Mouse (Mus musculus) spleen, postnatal 10 days (tissue): ENCODE results near the gene Shisa7.
A peak's percentile ranks its signal among the peaks of the same experiment; 100 is the strongest.
"Not testable (repeated sequence)": the region's sequence is repeated elsewhere in the genome, so short reads cannot be mapped to it uniquely, and the experiment has no call there.

Source experiments
- DNase-seq, 2 experiments: peaks; one replicate each; pipeline ENCODE4 v3.0.0; 2021 to 2022; ENCODE audit warnings: low spot score in 2 of 2

Gene Shisa7

GRCm38 (mm10) chr7:4844245-4844916 lies at the start of gene Shisa7:
Shisa7 (minus strand) TSS chr7:4844696.
- DNase-seq: no peak

DNA sequence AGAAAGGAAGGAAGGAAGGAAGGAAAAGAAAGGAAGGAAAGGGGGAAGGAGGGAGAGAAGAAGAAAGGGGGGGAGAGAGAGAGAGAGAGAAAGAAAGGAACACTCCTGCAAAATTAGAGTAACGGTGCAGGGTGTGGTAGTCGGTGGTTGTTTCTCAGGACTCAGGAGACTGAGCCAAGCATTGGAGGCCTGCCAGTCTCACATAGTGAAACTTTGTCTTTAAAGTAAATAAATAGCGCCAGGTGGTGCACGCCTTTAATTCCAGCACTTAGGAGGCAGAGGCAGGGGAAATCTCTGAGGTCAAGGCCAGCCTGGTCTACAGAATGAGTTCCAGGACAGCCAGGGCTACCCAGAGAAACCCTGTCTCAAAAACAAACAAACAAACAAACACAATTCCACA lies 42.2 kb upstream of the Shisa7 start:
- no peak for DNase-seq

DNA sequence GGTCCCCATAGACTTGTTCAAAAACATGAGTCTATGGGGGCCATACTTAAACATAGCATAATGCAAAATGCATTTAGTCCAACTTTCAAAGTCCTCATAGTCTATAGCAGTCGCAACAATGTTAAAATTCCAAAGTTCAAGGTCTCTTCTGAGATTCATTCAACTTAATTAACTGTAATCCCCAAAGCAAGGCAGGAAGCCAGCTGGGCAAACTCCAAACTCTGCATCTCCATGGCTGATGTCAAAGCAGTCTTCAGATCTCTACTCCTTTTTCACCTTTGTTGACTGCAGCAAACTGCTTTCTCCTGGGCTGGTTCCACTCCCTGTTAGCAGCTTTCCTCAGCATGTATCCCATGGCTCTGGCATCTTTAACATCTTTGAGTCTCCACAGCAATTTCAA lies 34.5 kb upstream of the Shisa7 start:
- DNase-seq: not testable (repeated sequence)

- peak; percentile 19 to 62 for DNase-seq
Observed at GRCm38 (mm10) chr7:4878186-4878585, 33.7 kb upstream of the Shisa7 start.

- peak in 1 of 2 experiments; percentile 14 for DNase-seq
Observed at GRCm38 (mm10) chr7:4877226-4877625, 32.7 kb upstream of the Shisa7 start.

- peak; percentile 58 to 85 for DNase-seq
Observed at GRCm38 (mm10) chr7:4876753-4877221, 32.3 kb upstream of the Shisa7 start, which contains the start of gene Isoc2a. Isoc2a (plus strand) TSS chr7:4877153.

- no peak for DNase-seq
Observed at GRCm38 (mm10) chr7:4870133-4870532, 25.6 kb upstream of the Shisa7 start, which contains the start of gene Isoc2b. Isoc2b (minus strand) TSS chr7:4870258.

- DNase-seq: no peak
Observed at GRCm38 (mm10) chr7:4866631-4867180, 22.2 kb upstream of the Shisa7 start.

DNA sequence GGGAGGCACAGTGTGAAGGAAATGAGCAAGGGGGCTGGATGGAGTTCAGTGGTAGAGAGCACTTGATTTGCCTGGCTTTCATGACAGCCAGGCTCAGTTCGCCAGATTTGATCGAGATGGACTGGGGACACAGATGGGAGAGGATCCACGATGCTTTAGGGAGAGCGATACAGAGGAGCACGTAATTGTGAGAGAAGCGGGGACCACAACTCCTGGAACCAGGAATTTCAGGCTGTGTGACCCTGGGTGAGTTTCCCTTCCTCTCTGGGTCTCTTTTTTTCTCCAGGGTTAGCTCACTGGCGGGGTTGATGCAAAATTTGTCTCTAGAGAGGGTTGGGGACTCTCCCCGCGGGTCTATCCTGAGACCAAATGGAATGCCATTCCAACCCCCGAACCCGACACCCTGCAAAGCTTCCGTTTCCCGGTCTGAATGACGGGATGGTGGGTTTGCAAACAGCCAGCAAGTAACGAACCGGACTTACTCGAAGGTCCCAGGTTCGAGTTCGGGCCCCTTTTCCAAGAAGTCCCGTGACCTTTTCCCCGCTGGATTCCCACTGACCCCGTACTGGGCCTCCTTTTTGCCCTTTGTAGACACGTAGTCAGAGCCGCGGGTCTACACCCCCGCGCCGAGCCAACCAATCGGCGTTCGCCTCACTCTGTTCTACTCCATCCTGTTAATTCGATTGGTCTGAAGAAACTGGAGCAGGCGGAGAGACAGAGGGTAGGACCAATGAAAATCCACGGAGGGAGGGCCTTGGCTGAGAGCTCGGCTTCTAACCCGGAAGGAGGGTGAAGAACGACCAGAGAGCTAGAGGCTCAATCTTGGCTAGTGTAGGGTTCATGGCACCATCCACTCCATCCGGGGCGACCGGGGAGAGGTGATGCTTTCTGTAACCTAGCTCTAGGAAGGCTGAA lies 21.3 kb upstream of the Shisa7 start:
- DNase-seq: peak; percentile 92 to 96

DNA sequence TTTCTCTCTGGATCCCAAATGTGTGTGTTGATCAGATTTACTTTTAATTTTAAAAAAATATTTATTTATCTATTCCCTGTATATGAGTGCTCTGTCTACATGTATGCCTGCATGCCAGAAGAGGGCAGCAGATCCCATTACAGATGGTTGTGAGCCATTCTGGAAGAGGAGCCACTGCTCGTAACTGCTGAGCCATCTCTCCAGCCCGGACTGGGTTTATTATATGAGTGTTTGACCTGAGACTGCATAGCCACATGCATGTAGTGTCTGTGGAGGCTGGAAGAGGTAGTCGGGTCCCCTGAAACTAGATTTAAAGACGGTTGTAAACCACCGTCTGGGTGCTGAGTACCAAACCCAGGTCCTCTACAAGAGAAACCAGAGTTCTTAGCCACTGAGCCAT lies 20.6 kb upstream of the Shisa7 start:
- peak; percentile 22 to 68 for DNase-seq

DNA sequence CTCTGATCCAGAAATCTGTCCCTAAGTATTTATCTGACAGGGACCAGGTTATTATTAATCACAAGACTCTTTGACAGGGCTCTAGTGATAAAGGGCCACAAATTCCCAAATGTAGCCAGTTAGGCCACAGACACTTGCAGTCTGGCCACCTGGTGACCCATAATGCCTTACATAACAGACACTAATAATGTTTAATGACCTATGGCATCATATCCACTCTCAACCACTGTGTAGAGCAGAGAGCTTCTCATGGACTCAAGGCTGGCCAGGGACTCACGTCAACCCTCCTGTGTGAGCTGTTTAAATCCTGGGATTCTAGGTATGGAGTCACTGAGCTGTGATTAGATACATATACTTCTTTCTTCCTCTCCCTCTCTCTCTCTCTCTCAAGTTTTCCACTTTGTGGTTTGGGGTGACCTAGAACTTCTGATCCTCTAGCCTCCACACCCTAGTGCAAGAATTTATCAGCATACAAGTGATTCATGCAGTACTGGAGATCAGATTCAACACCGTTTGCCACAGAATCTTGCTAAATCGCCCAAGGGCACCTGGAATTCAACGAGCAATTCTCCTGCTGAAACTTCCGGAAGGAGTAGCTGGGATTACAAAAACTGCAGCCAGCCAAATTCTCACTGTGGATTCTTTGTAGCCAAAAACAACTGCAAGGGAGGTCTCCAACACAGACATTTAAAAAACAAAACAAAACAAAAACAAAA lies 19.8 kb upstream of the Shisa7 start:
- DNase-seq: no peak

DNA sequence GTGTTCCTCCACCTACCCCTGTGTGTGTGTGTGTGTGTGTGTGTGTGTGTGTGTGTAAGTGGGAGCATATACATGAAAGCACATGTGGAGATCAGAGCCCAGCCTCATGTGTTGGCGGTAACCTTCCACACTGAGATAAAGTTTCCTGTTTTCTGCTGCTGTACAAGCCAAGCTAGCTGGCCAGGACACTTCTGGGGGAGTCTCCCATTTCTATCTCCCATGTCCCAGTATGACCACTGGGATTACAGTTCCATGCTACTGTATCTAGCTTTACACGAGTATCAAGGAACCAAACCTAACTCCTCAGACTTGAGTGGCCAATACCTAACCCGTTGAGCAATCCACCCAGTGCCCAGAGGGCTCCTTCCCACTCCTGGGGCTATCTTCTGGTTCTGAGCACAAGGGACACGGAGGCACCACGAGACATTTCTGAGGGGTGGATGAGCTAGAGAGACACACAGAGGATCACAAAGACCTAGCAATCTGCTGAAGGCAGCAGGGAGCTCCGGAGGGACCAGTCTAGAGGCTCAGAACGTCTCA lies 19.1 kb upstream of the Shisa7 start:
- DNase-seq: no peak

DNA sequence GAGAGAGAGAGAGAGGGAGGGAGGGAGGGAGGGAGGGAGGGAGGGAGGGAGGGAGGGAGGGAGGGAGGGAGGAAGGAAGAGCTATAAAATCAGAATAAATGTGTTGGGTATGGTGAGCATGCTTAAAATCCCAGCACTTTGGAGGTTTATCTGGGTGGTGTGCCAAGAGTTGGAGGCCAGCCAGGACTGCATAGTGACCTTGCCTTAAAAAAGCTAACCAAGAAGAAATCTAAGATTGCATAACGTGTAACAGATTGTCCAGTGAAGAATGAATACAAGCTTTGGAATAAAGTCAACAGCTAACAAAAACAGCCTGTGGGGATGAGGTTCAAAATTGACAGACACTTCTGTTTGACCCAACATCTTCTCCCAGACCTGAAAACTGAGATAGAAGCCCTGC lies 18.5 kb upstream of the Shisa7 start:
- no peak for DNase-seq

GRCm38 (mm10) chr7:4860926-4861325 lies 16.4 kb upstream of the Shisa7 start:
- not testable (repeated sequence) for DNase-seq

GRCm38 (mm10) chr7:4859418-4859978 lies 15.0 kb upstream of the Shisa7 start:
- DNase-seq: no peak

DNA sequence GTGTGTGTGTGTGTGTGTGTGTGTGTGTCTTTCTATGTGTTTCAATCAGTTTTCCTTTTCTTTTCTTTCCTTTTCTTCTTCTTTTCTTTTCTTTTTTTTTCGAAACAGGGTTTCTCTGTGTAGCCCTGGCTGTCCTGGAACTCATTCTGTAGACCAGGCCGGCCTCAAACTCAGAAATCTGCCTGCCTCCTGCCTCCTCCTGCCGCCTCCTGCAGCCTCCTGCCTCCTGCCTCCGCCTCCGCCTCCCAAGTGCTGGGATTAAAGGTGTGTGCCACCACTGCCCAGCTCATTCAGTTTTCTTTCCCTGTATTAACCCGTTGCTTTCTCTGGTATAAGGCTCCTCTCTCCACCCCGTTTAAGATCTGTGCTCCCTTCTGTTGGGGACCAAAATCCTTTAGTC lies 12.8 kb upstream of the Shisa7 start:
- peak in 1 of 2 experiments; percentile 51 for DNase-seq

DNA sequence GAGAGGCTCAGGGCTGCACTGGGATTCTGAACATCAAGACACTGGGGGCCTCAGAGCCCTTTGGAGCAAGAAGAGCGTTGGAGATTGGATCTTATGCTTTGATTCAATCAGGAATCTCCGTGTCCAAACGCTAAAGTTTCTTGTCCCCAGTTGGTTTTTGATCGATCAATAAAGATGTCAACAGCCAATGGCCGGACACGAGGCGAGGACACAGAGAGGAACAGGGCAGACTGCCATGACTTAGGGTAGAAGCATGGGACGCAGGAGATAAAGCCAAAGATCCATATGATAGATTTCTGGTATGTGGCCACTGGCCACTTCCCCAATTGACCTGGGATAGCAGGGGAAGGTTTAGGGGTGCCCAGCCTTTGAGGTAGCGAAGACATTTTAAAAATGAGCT lies 12.0 kb upstream of the Shisa7 start:
- DNase-seq: no peak

DNA sequence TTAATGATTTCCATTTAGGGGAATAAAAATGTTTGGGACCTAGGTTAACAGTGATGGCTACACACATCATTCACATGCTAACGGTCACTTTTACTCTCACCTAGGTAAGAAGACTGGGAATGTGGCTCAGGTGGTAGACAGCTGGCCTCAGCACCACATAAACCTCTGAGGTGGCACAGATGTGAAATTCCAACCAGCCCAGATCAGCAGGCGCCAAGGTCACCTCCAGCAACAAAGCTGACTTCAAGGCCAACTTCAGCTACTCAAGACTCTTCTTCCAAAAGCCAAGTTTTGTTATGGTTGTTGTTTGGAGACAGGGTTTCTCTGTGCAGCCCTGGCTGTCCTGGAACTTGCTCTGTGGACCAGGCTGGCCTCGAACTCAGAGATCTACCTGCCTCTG lies 9.1 kb upstream of the Shisa7 start:
- DNase-seq: no peak

GRCm38 (mm10) chr7:4851315-4851688 lies 6.8 kb upstream of the Shisa7 start:
- no peak for DNase-seq

- no peak for DNase-seq
Observed at GRCm38 (mm10) chr7:4850621-4851314, 6.3 kb upstream of the Shisa7 start.

DNA sequence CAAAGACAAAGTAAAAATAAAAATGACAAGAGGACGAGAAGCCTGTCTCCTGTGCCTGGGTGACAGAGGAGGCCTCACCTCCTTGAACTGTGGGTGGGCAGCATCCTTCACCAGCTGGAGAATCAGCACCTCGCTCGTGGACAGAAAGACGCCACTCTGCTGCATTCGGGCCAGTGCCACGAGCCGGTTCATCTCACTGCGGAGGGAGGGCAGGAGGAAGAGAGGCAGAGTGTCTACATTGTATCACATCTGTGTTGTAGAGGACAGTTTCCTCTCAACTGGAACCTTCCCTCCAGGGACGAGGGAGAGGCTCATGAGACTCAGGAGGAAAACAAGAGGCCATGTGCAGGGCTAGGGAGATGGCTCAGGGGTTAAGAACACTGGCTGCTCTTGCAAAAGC lies 4.9 kb upstream of the Shisa7 start:
- no peak for DNase-seq
